Mouse (Mus musculus): ENCODE results near the gene Tmprss11e.

- TF ChIP-seq CTCF (IDR thresholded peaks at IDR 0.05; ENCODE audit: borderline replicate concordance, extremely low read depth, insufficient read depth, insufficient read length) (no peak), POLR2A (IDR thresholded peaks at IDR 0.05; ENCODE audit: borderline replicate concordance, extremely low read depth, insufficient read depth, insufficient read length, poor library complexity, severe bottlenecking) (no peak)
Measured at GRCm38 (mm10) chr5:86778471-86778870, 32.9 kb upstream of the Tmprss11e start.

All from brain, embryonic 14.5 days (tissue).